Mouse (Mus musculus) hindbrain, embryonic 10.5 days (tissue): ENCODE results near the gene Olfr639. TPM values are rescaled to one million over a fixed set of nuclear protein-coding genes. Genes with fewer than 3 reads are reported as not detected.

ENCODE experiments used
- DNase-seq: peaks from one replicate; pipeline ENCODE4 v3.0.0-alpha.2; 2017; ENCODE audit warnings: low spot score
- H3K27ac ChIP-seq: fragments of 300-500 bp; sonication (generic); 2 replicates; pipeline ENCODE4 v1.5.1; 2016; ENCODE audit warnings: mild to moderate bottlenecking, moderate library complexity
- H3K27me3 ChIP-seq: fragments of 300-500 bp; sonication (generic); 2 replicates; pipeline ENCODE4 v1.6.1; 2016; ENCODE audit warnings: mild to moderate bottlenecking; ENCODE audit not compliant: poor library complexity, insufficient read depth, severe bottlenecking
- H3K36me3 ChIP-seq: fragments of 300-500 bp; sonication (generic); 2 replicates; pipeline ENCODE4 v1.6.1; 2016; ENCODE audit warnings: mild to moderate bottlenecking, moderate library complexity
- H3K4me1 ChIP-seq: fragments of 300-500 bp; sonication (generic); replicated peaks from 2 replicates; pipeline ENCODE4 v1.6.1; 2016; ENCODE audit warnings: mild to moderate bottlenecking
- H3K4me3 ChIP-seq: fragments of 300-500 bp; sonication (generic); 2 replicates; pipeline ENCODE4 v1.5.1; 2016; ENCODE audit warnings: mild to moderate bottlenecking, moderate library complexity
- H3K9me3 ChIP-seq: fragments of 300-500 bp; sonication (generic); 2 replicates; pipeline ENCODE4 v1.6.1; 2016; ENCODE audit warnings: mild to moderate bottlenecking, moderate library complexity
- WGBS: fragments of 180-500 bp; shearing (Covaris S2); methylation state at CpG from one replicate; pipeline ENCODE4 v1.1.7; 2016; 5-methylcytosine and 5-hydroxymethylcytosine counted together
- polyA plus RNA-seq: library from polyadenylated mRNA; unstranded; fragments of >200 nt; fragmentation: Nextera tagmentation; extraction: Ambion mirVana; gene quantifications from 2 replicates; pipeline ENCODE4 v1.2.1, GENCODE M21; 2016

The Olfr639 gene
- polyA plus RNA-seq = 0.02 TPM in 1 of 2 replicates, not detected in the other

DNA sequence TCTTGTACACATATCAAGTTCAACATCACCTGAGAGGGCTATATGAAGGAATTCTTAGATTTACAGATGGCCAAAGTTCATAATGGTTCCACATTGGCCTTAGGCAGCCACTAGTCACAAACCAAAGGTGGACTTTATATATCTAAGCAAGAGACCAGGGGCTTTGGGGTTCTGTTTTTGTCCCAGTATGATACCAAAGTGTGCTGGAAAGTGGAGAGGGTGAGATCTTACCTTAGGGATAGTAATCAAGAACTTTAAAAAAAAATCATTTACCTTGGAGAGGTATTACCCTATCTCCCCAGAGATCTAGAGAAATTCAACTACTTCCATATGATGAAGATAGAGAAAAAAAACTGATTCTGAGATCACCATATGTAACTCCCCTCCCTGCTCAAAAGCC is at the start of gene Olfr639:
Olfr639 (minus strand) TSS at position 101 of the 400 bp plus-strand sequence.
- Histone ChIP-seq H3K27me3 (no peaks in the 10 kb centered on the region), H3K36me3 (no peaks in the 10 kb centered on the region), H3K27ac (no peak within 1 kb of the TSS), H3K9me3 (no peaks in the 10 kb centered on the region), H3K4me3 (no peak within 1 kb of the TSS), H3K4me1 (no peaks in the 10 kb centered on the region)
- no peak for DNase-seq

DNA sequence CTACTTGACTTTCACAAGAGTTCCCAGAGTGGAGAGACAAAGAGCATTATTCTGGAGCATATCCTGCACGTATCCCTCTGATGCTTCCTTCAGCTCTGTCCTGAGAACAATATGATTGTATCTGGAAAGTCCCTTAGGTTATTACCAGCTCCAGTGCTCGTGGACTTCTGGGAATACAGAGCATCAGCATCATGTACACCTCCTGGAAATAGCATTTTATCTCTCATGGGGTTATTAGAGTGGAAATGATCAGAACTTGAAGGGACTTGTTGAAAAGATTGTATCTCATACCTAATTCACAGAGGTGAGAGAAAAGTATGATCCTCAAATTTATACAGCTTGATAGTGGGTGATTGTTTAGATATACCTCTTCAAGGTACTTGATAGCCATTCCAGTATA is 44.2 kb upstream of the Olfr639 start, which contains the start of gene 4930516K23Rik:
4930516K23Rik (minus strand) TSS at position 101 of the 400 bp plus-strand sequence.
- DNase-seq = no peak
- Histone ChIP-seq H3K27ac (no peak within 1 kb of the TSS), H3K27me3 (no peaks in the 10 kb centered on the region), H3K4me1 (no peaks in the 10 kb centered on the region), H3K4me3 (no peak within 1 kb of the TSS), H3K9me3 (no peaks in the 10 kb centered on the region), H3K36me3 (no peaks in the 10 kb centered on the region)
- 58% methylated on average over 2 of the region's 2 CpGs for WGBS

DNA sequence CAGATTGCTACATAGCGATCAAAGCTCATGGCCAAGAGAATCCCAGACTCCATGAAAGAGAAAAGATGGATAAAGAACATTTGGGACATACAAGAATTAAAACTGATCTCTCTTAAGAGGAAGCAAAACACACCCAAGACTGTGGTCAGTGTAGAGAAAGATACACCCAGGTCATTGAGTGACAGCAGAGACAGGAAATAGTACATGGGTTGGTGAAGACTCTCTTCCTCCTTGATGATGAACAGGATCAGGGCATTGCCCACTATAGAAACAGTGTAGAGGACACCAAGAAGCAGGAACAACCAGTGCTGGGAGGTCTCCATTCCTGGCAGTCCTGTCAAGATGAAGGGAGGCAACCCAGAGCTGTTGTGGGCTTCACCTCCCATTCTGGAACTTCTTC is 42.1 kb upstream of the Olfr639 start:
- Histone ChIP-seq H3K9me3 (no peaks in the 10 kb centered on the region), H3K4me1 (no peaks in the 10 kb centered on the region), H3K36me3 (no peaks in the 10 kb centered on the region), H3K27me3 (no peaks in the 10 kb centered on the region), H3K4me3 (no peak overlapping the region), H3K27ac (no peak overlapping the region)
- no peak for DNase-seq
- WGBS = 89% methylated on average over 1 of the region's 1 CpGs

DNA sequence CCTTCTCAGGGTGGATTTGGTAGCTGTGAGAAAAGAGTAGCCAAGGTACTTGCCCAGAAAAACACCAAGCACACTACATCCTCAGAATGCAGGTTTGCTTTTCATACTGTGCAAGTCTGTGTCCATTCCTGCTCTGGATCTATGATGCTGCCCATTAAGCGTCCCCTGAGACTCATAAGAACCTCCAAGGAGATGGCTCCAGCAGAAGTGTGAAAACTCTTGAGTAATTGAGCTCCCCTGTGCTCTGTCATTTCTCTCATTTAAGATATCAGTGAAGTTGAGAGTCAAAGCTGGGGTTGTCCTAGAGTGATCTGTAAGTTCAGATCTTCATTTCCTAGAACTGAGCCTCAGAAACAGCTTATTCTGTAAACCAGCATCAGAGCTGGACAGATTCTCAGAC is 35.5 kb upstream of the Olfr639 start, which contains the start of gene Olfr642:
Olfr642 (minus strand) TSS at position 101 of the 400 bp plus-strand sequence.
- Histone ChIP-seq H3K4me1 (no peaks in the 10 kb centered on the region), H3K27ac (no peak within 1 kb of the TSS), H3K9me3 (no peaks in the 10 kb centered on the region), H3K36me3 (no peaks in the 10 kb centered on the region), H3K27me3 (no peaks in the 10 kb centered on the region), H3K4me3 (no peak within 1 kb of the TSS)
- WGBS = 74% methylated on average over 1 of the region's 1 CpGs
- no peak for DNase-seq

DNA sequence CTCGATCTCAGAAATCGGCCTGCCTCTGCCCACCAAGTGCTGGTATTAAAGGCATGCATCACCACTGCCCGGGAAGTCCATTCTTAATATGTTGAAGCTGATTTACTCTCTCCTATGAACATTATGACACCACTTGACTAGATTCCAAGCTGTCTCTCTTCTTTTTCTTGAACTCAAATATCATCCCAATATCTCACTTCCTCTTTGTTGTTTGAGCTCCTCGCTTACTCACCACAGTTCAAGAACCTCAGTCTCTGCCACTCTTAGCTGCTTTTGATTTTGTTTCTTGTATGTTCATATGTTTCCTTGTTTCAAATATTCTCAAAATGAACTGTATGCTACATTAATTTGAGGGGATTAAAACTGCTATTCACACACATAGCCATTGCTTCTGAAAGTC is 33.6 kb upstream of the Olfr639 start:
- H3K4me3 ChIP-seq = no peak overlapping the region

DNA sequence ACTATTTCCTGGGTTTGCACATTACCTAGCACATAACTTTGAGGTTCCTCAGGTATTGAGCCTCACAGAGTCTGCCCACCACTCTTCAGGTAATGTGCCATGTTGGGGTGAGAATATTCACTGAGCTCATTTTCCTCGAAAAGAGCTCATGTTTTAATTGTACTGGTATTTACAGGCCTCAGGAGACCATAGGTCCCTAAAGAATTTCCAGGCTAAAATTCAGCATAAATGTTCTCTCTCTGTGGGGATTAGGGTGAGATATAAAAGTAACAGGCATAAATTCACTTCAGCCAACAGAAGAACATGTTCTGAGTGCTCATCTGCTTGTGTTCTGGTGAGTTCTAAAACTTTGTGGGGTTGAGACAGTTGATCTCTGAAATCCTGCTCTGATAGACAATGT is 18.0 kb upstream of the Olfr639 start, which contains the start of gene Olfr641:
Olfr641 (plus strand) TSS at position 301 of the 400 bp plus-strand sequence.
- Histone ChIP-seq H3K4me1 (no peaks in the 10 kb centered on the region), H3K27me3 (no peaks in the 10 kb centered on the region), H3K4me3 (no peak within 1 kb of the TSS), H3K9me3 (no peaks in the 10 kb centered on the region), H3K36me3 (no peaks in the 10 kb centered on the region), H3K27ac (no peak within 1 kb of the TSS)
- DNase-seq = no peak
- WGBS = 72% methylated on average over 1 of the region's 1 CpGs

More for the DNA sequence above, 33.6 kb upstream of the Olfr639 start:
- DNase-seq = no peak
- no peaks in the 10 kb centered on the region for H3K4me1 ChIP-seq
- H3K27ac ChIP-seq = no peak overlapping the region
- no peaks in the 10 kb centered on the region for H3K9me3 ChIP-seq
- H3K36me3 ChIP-seq = no peaks in the 10 kb centered on the region
- WGBS = 90% methylated on average over 4 of the region's 4 CpGs
- H3K27me3 ChIP-seq = no peaks in the 10 kb centered on the region

DNA sequence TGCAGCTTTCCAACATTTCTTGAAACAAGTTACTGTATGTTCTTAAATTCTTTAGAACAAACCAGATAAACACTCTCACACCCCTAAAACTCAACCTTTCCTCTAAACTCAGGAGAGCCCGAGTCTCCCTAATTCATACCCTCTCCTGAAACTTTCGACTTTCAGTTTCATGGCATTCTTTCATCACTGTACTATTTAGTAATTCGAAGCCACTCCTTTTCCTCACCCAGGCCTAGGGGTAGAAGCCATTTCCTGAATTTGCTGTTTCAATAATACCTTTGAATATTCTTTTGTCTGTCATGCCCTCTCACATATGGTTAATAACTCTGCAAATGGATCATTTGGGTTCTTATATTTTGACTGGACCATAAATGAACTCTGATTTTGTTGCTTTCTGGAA is 9.9 kb upstream of the Olfr639 start:
- H3K36me3 ChIP-seq = no peaks in the 10 kb centered on the region
- no peak overlapping the region for H3K4me3 ChIP-seq
- DNase-seq = no peak
- no peaks in the 10 kb centered on the region for H3K27me3 ChIP-seq
- H3K27ac ChIP-seq = no peak overlapping the region
- no peaks in the 10 kb centered on the region for H3K9me3 ChIP-seq
- WGBS = 83% methylated on average over 3 of the region's 3 CpGs
- H3K4me1 ChIP-seq = no peaks in the 10 kb centered on the region

DNA sequence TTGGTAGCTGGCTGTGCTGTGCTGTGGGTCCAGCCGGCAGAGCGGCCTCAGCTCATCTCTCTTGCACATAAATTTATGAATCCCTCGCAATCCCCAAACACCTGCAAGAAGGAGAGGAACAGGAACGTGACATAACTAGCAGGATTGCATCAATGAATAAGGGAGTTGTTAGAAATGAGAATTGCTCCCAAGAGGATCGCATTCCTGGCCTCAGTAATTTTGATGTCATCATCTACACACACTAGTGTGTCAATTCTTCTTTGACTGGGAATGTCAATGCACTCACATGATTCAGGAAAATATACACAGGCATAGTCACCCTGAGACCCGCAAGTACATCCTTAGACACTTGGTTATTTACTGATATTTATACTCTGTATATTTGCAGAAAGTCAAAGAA is 8.4 kb upstream of the Olfr639 start, which contains the start of gene Olfr640:
Olfr640 (minus strand) TSS at position 101 of the 400 bp plus-strand sequence.
- no peaks in the 10 kb centered on the region for H3K4me1 ChIP-seq
- no peak for DNase-seq
- WGBS = 82% methylated on average over 6 of the region's 6 CpGs
- H3K9me3 ChIP-seq = no peaks in the 10 kb centered on the region
- no peaks in the 10 kb centered on the region for H3K27me3 ChIP-seq
- no peak within 1 kb of the TSS for H3K27ac ChIP-seq
- H3K4me3 ChIP-seq = no peak within 1 kb of the TSS
- H3K36me3 ChIP-seq = no peaks in the 10 kb centered on the region

DNA sequence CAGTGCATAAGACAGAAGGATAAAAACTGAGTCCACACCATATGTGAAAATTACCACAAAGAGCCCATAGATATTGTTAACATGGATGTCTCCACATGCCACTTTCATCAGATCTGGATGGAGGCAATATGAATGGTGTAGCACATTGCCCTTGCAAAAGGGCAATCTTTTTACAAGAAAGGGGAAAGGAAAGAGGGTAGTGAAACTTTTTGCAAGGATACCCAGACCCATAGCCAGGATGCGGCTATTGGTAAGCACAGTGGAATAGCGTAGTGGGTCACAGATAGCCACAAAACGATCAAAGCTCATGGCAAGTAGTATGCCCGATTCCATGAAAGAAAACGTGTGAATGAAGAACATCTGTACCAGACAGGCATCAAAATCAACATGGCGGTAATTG is 4.5 kb upstream of the Olfr639 start:
- no peaks in the 10 kb centered on the region for H3K4me1 ChIP-seq
- no peaks in the 10 kb centered on the region for H3K36me3 ChIP-seq
- no peaks in the 10 kb centered on the region for H3K9me3 ChIP-seq
- WGBS = 95% methylated on average over 6 of the region's 6 CpGs
- H3K27ac ChIP-seq = no peak overlapping the region
- H3K4me3 ChIP-seq = no peak overlapping the region
- no peaks in the 10 kb centered on the region for H3K27me3 ChIP-seq
- DNase-seq = no peak

DNA sequence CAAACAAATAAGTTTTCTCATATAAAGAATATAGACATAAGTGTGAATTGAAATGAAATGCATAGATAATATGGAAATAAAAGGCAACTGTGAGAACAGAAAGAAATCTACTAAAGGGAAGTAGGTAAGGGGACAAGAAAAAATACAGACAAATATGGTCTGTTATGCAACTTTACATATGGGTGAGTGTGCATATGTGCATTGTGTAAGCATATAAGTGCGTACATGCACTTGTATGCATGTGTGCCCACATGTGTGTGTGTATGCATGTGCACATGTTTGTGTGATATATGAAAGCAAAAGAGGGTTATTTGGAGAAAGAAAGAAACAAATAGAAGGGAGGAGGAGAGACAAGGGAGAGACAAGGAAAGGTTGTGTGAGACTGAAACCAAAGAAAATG is 1.9 kb upstream of the Olfr639 start:
- Histone ChIP-seq H3K27ac (no peak overlapping the region), H3K4me3 (no peak overlapping the region), H3K27me3 (no peaks in the 10 kb centered on the region), H3K9me3 (no peaks in the 10 kb centered on the region), H3K4me1 (no peaks in the 10 kb centered on the region), H3K36me3 (no peaks in the 10 kb centered on the region)
- DNase-seq = no peak
- WGBS = 78% methylated on average over 1 of the region's 1 CpGs

DNA sequence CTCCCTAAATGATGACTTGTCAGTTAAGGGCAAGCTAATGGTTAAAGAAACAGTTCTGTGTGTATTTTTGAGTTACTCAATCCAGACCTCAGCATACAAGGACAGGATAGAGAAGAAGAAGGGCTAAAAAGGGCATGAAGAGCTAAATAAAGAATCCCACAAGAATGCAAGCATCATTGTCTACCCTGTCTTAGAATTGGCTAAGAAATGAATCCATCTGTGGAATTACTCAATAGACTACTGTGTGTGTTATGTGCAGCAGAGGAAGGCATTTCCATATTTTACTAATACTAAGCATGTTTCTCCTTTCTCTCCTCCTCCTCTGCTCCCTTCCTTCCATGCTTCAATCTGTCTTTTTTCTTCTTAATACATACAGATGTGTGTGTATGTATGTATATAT is 18.0 kb downstream of the Olfr639 start:
- no peaks in the 10 kb centered on the region for H3K36me3 ChIP-seq
- DNase-seq = no peak
- no peaks in the 10 kb centered on the region for H3K27me3 ChIP-seq
- H3K9me3 ChIP-seq = no peaks in the 10 kb centered on the region
- no peak overlapping the region for H3K27ac ChIP-seq
- H3K4me1 ChIP-seq = no peaks in the 10 kb centered on the region
- H3K4me3 ChIP-seq = no peak overlapping the region

DNA sequence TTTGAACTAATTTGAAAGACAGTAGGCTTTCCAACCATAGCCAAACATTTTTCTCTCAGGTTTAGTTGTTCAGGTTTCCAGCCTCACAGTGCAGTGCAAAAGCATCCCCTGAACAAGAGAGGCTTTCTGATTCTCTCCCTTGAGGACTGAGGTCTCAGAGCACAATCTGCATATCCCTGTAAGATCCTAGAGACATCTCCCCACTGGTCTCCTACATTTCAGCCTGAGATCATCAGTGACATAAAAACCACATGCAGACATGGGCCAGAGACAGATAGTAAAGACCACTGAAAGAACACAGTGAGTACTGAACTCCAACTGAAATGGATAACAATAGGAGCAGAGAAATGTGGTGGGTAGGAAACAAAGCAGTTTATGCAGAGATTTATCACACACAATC is 18.7 kb downstream of the Olfr639 start, which contains the start of gene Olfr638:
Olfr638 (plus strand) TSS at position 301 of the 400 bp plus-strand sequence.
- H3K9me3 ChIP-seq = no peaks in the 10 kb centered on the region
- H3K4me3 ChIP-seq = no peak within 1 kb of the TSS
- H3K4me1 ChIP-seq = no peaks in the 10 kb centered on the region
- no peaks in the 10 kb centered on the region for H3K36me3 ChIP-seq
- no peaks in the 10 kb centered on the region for H3K27me3 ChIP-seq
- no peak within 1 kb of the TSS for H3K27ac ChIP-seq
- DNase-seq = no peak

DNA sequence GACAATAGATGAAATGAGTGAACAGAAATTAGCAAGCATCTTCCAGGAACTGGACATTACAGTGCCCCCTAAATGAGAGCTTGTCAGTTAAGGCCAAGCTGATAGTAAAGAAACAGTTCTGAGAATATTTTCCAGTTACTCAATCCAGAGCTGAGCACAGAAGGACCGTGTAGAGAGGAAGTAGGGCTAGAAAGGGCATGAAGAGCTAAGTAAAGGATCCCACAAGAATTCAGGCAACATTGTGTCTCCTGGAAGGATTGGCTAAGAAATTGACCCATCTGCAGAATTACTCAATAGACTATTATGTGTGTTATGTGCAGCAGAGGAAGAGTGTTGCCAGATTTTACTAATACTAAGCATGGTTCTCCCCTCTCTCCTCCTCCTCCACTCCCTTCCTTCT is 45.3 kb downstream of the Olfr639 start:
- Histone ChIP-seq H3K27me3 (no peaks in the 10 kb centered on the region), H3K27ac (no peak overlapping the region), H3K4me3 (no peak overlapping the region), H3K36me3 (no peaks in the 10 kb centered on the region), H3K4me1 (no peaks in the 10 kb centered on the region), H3K9me3 (no peaks in the 10 kb centered on the region)
- WGBS = 79% methylated on average over 1 of the region's 1 CpGs
- no peak for DNase-seq

DNA sequence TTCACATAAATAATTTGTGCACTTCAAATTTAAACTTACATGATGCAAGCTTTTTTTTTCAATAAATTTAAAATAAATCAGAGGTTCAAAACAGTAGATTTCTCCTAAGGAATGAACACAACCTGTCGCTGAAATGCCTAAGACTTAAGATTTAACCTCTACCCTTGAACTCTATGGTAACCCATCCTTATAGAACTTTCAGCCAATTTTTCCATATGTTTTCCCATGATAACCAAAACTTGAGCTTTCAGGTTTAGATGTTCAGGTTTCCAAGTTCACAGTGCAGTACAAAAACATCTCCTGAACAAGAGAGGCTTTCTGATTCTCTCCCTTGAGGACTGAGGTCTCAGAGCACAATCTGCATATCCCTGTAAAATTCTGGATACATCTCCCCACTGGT is 46.3 kb downstream of the Olfr639 start, which contains the start of gene Olfr635:
Olfr635 (plus strand) TSS at position 301 of the 400 bp plus-strand sequence.
- no peak within 1 kb of the TSS for H3K27ac ChIP-seq
- H3K4me1 ChIP-seq = no peaks in the 10 kb centered on the region
- no peak within 1 kb of the TSS for H3K4me3 ChIP-seq
- no peak for DNase-seq
- H3K36me3 ChIP-seq = no peaks in the 10 kb centered on the region
- H3K27me3 ChIP-seq = no peaks in the 10 kb centered on the region
- WGBS = 72% methylated on average over 1 of the region's 1 CpGs
- no peaks in the 10 kb centered on the region for H3K9me3 ChIP-seq
